Comparison of ENCODE assay signal across 7 mouse cellular contexts in genomic region chr1:190927751-190928369, GRCm38 (mm10). TPM values are rescaled to one million over a fixed set of nuclear protein-coding genes. Genes with fewer than 3 reads are reported as not detected.
DNase-seq lines count a peak whose midpoint lies in the region; ATAC-seq lines count a peak whose summit lies in the region.

No protein-coding gene starts in this region.

- H3K36me3 ChIP-seq in hindbrain, embryonic 14.5 days (replicated peaks; ENCODE audit: control insufficient read depth, insufficient read depth): peaks cover 8% of the 10 kb centered on the region

- peak overlapping the region; percentile 97 for H3K27ac ChIP-seq in hindbrain, embryonic 14.5 days

- peak; percentile 15 for ATAC-seq in hindbrain, embryonic 14.5 days (ENCODE audit: low FRiP score)

- H3K27me3 ChIP-seq in hindbrain, embryonic 14.5 days (ENCODE audit: control insufficient read depth, insufficient read depth, low read length): no peaks in the 10 kb centered on the region

- peak overlapping the region; percentile 75 for H3K9ac ChIP-seq in hindbrain, embryonic 14.5 days

- DNase-seq in retina, embryonic 14.5 days (ENCODE audit: low spot score): peak; percentile 15
- DNase-seq in retina, postnatal 1 day: no peak
- DNase-seq in embryo, embryonic 11.5 days (ENCODE audit: low read depth, low spot score): peak; percentile 16
- no peak for DNase-seq in hindbrain, embryonic 14.5 days (ENCODE audit: low spot score)
- peak; percentile 18 for DNase-seq in lung, postnatal 36 days
- DNase-seq in urinary bladder, adult 18-20 months (ENCODE audit: low spot score in 2 of 2): no peak
- DNase-seq in right cerebral cortex, adult 2 months (ENCODE audit: low spot score in 2 of 2): no peak

- H3K9me3 ChIP-seq in hindbrain, embryonic 14.5 days (ENCODE audit: control insufficient read depth, low read length): no peaks in the 10 kb centered on the region

- H3K4me1 ChIP-seq in hindbrain, embryonic 14.5 days (replicated peaks; ENCODE audit: control insufficient read depth, insufficient read depth, low read length): peaks cover 17% of the 10 kb centered on the region

- 21% methylated on average over 16 of the region's 16 CpGs for WGBS in hindbrain, embryonic 14.5 days

- peak overlapping the region; percentile 81 for H3K4me3 ChIP-seq in hindbrain, embryonic 14.5 days (replicated peaks; ENCODE audit: low read length)

- H3K4me2 ChIP-seq in hindbrain, embryonic 14.5 days (replicated peaks): peak overlapping the region; percentile 77

RNA-seq across cellular contexts. Expression of gene Angel2, which starts 2.9 kb away (rescaled TPM):
- 48.2 and 52.7 TPM in 2 replicates for polyA plus RNA-seq in hindbrain, embryonic 14.5 days (2014; fragmentation: Nextera tagmentation; extraction: Ambion mirVana)

RNA-seq across cellular contexts. Expression of gene Rps6kc1, which starts 16.3 kb away (rescaled TPM):
- polyA plus RNA-seq in hindbrain, embryonic 14.5 days (2014; fragmentation: Nextera tagmentation; extraction: Ambion mirVana): 27.7 and 36.4 TPM in 2 replicates

RNA-seq across cellular contexts. Expression of gene Vash2, which starts 51.2 kb away (rescaled TPM):
- polyA plus RNA-seq in hindbrain, embryonic 14.5 days (2014; fragmentation: Nextera tagmentation; extraction: Ambion mirVana): 102 and 109 TPM in 2 replicates

Comparison
In these comparisons a context has a peak if more than half of its experiments do, and no peak if none do; other contexts are left out.
1. DNase-seq: peak in retina, embryonic 14.5 days (single experiment), embryo, embryonic 11.5 days (single experiment) and lung, postnatal 36 days (single experiment); none in retina, postnatal 1 day (single experiment), hindbrain, embryonic 14.5 days (single experiment), urinary bladder, adult 18-20 months (0 of 2) and right cerebral cortex, adult 2 months (0 of 2).